Mouse (Mus musculus): ENCODE measurements around the gene Myf6. TPM values are rescaled to one million over a fixed set of nuclear protein-coding genes. Genes with fewer than 3 reads are reported as not detected.

Gene Myf6
- polyA plus RNA-seq, 1 experiment, result not detected

- H3K4me1 ChIP-seq (ENCODE audit: control insufficient read depth, insufficient read depth, low read length), result no peaks in the 10 kb centered on the region
- H3K4me3 ChIP-seq (ENCODE audit: insufficient read depth, low read length), result no peak overlapping the region
- no peak overlapping the region for H3K27ac ChIP-seq (ENCODE audit: insufficient read depth, low read length)
- TF ChIP-seq POLR2A (IDR thresholded peaks at IDR 0.05; ENCODE audit: low read depth, low read length) (no peak), CTCF (IDR thresholded peaks at IDR 0.05; ENCODE audit: borderline replicate concordance, insufficient read depth, low read length) (no peak)
Observed at GRCm38 (mm10) chr10:107496402-107496801, 1.9 kb upstream of the Myf6 start.

GRCm38 (mm10) chr10:107493580-107494474 is 710 bp downstream of the Myf6 start:
- H3K4me3 ChIP-seq (ENCODE audit: insufficient read depth, low read length), result no peak overlapping the region
- no peaks in the 10 kb centered on the region for H3K4me1 ChIP-seq (ENCODE audit: control insufficient read depth, insufficient read depth, low read length)
- H3K27ac ChIP-seq (ENCODE audit: insufficient read depth, low read length), result no peak overlapping the region
- TF ChIP-seq POLR2A (IDR thresholded peaks at IDR 0.05; ENCODE audit: low read depth, low read length), result no peak
- no peak for TF ChIP-seq CTCF (IDR thresholded peaks at IDR 0.05; ENCODE audit: borderline replicate concordance, insufficient read depth, low read length)

- H3K4me1 ChIP-seq (ENCODE audit: control insufficient read depth, insufficient read depth, low read length), result no peaks in the 10 kb centered on the region
- H3K4me3 ChIP-seq (ENCODE audit: insufficient read depth, low read length), result no peak overlapping the region
- no peak for TF ChIP-seq CTCF (IDR thresholded peaks at IDR 0.05; ENCODE audit: borderline replicate concordance, insufficient read depth, low read length)
- no peak for TF ChIP-seq POLR2A (IDR thresholded peaks at IDR 0.05; ENCODE audit: low read depth, low read length)
- no peak overlapping the region for H3K27ac ChIP-seq (ENCODE audit: insufficient read depth, low read length)
Observed at GRCm38 (mm10) chr10:107492867-107493579, 1.5 kb downstream of the Myf6 start.

DNA sequence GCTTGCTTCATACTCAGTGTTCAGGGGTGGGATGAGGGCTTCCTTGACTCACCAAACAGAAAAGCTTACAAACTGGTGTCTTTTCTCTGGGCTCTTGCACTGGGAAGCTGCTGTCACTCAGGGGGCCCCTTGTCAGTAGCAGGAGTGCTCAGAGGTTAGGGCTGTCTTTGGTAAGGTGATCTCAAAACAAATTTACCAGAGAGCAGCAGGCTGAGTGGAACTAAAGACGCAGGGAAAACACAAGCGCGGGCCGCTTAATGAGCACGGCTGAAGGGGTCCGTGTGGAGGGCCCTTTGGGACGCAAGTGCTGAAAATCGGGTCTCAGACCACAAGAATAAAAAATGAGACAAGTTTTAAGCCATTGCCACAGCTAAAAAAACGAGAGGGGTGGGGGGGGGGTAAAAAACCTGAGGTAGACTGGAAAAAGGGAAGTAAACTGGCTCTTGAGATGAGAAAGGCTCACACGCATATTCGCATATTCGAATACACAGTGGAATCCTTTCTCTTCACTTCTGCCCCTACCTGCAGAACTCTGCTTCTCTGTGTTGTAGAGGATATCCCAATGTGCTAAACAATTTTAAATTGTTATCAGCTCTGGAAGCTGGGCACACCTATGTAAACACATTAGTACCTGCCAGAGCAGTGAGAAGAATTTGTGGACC is 5.8 kb downstream of the Myf6 start:
- TF ChIP-seq POLR2A (IDR thresholded peaks at IDR 0.05; ENCODE audit: low read depth, low read length), result no peak
- no peak for TF ChIP-seq CTCF (IDR thresholded peaks at IDR 0.05; ENCODE audit: borderline replicate concordance, insufficient read depth, low read length)
- no peaks in the 10 kb centered on the region for H3K4me1 ChIP-seq (ENCODE audit: control insufficient read depth, insufficient read depth, low read length)
- no peak overlapping the region for H3K27ac ChIP-seq (ENCODE audit: insufficient read depth, low read length)
- no peak overlapping the region for H3K4me3 ChIP-seq (ENCODE audit: insufficient read depth, low read length)

- no peak overlapping the region for H3K4me3 ChIP-seq (ENCODE audit: insufficient read depth, low read length)
Observed at GRCm38 (mm10) chr10:107486770-107487169, 7.8 kb downstream of the Myf6 start.

GRCm38 (mm10) chr10:107485870-107486269 is 8.7 kb downstream of the Myf6 start, which contains the start of gene Myf5:
Gene Myf5, minus strand, starts transcription at chr10:107486134.
- Histone ChIP-seq H3K27ac (ENCODE audit: insufficient read depth, low read length) (no peak within 1 kb of the TSS), H3K4me1 (ENCODE audit: control insufficient read depth, insufficient read depth, low read length) (no peaks in the 10 kb centered on the region), H3K4me3 (ENCODE audit: insufficient read depth, low read length) (no peak within 1 kb of the TSS)
- TF ChIP-seq POLR2A (IDR thresholded peaks at IDR 0.05; ENCODE audit: low read depth, low read length), result no peak
- no peak for TF ChIP-seq CTCF (IDR thresholded peaks at IDR 0.05; ENCODE audit: borderline replicate concordance, insufficient read depth, low read length)

More at GRCm38 (mm10) chr10:107486770-107487169, 7.8 kb downstream of the Myf6 start:
- no peak for TF ChIP-seq CTCF (IDR thresholded peaks at IDR 0.05; ENCODE audit: borderline replicate concordance, insufficient read depth, low read length)
- TF ChIP-seq POLR2A (IDR thresholded peaks at IDR 0.05; ENCODE audit: low read depth, low read length), result no peak
- no peaks in the 10 kb centered on the region for H3K4me1 ChIP-seq (ENCODE audit: control insufficient read depth, insufficient read depth, low read length)
- no peak overlapping the region for H3K27ac ChIP-seq (ENCODE audit: insufficient read depth, low read length)

DNA sequence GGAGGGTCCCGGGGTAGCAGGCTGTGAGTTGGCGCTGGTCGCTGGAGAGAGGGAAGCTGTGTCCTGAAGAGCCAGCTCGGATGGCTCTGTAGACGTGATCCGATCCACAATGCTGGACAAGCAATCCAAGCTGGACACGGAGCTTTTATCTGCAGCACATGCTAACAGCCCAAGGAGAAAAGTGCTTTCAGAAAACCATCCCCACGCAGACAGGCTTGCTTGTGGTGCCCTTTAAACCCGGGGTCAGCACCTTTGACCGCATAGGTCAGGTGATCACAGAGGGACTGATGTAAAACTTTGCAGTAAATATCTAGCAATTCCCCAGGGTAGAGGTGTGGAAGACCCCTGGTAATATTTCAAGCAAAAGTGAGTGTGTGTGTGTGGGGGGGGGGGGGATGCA is 10.5 kb downstream of the Myf6 start:
- H3K4me1 ChIP-seq (ENCODE audit: control insufficient read depth, insufficient read depth, low read length), result no peaks in the 10 kb centered on the region
- no peak overlapping the region for H3K27ac ChIP-seq (ENCODE audit: insufficient read depth, low read length)
- TF ChIP-seq POLR2A (IDR thresholded peaks at IDR 0.05; ENCODE audit: low read depth, low read length), result no peak
- no peak for TF ChIP-seq CTCF (IDR thresholded peaks at IDR 0.05; ENCODE audit: borderline replicate concordance, insufficient read depth, low read length)
- no peak overlapping the region for H3K4me3 ChIP-seq (ENCODE audit: insufficient read depth, low read length)

- TF ChIP-seq POLR2A (IDR thresholded peaks at IDR 0.05; ENCODE audit: low read depth, low read length) (no peak), CTCF (IDR thresholded peaks at IDR 0.05; ENCODE audit: borderline replicate concordance, insufficient read depth, low read length) (no peak)
- H3K4me3 ChIP-seq (ENCODE audit: insufficient read depth, low read length), result no peak overlapping the region
- H3K27ac ChIP-seq (ENCODE audit: insufficient read depth, low read length), result no peak overlapping the region
- H3K4me1 ChIP-seq (ENCODE audit: control insufficient read depth, insufficient read depth, low read length), result no peaks in the 10 kb centered on the region
Observed at GRCm38 (mm10) chr10:107473497-107473896, 21.0 kb downstream of the Myf6 start.

DNA sequence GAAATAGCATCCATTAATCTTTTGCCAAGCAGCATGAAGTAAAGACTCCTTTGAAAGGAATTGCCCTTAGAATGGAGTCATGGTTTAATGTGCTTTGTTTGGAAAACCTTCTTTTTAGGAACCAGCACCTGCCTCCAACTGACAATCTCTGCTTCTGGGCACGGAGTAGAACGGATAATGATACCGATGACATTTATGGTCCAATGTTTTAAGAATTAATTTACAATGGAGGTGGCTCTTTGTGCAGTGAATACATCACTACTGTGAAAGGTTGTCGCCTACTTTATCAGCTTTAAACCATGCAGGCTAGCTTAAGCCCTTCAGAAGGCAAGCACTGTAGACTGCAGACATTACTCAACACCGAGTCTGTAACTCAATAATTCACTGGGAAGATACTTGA is 22.8 kb downstream of the Myf6 start:
- Histone ChIP-seq H3K27ac (ENCODE audit: insufficient read depth, low read length) (no peak overlapping the region), H3K4me1 (ENCODE audit: control insufficient read depth, insufficient read depth, low read length) (no peaks in the 10 kb centered on the region), H3K4me3 (ENCODE audit: insufficient read depth, low read length) (no peak overlapping the region)
- TF ChIP-seq POLR2A (IDR thresholded peaks at IDR 0.05; ENCODE audit: low read depth, low read length) (no peak), CTCF (IDR thresholded peaks at IDR 0.05; ENCODE audit: borderline replicate concordance, insufficient read depth, low read length) (no peak)

Data from embryonic fibroblast, embryonic 13.5 days (primary cell).